Mouse (Mus musculus): ENCODE results near the gene Tuft1.
"Not testable (repeated sequence)": the region's sequence is repeated elsewhere in the genome, so short reads cannot be mapped to it uniquely, and the experiment has no call there.

Tuft1 gene

DNA sequence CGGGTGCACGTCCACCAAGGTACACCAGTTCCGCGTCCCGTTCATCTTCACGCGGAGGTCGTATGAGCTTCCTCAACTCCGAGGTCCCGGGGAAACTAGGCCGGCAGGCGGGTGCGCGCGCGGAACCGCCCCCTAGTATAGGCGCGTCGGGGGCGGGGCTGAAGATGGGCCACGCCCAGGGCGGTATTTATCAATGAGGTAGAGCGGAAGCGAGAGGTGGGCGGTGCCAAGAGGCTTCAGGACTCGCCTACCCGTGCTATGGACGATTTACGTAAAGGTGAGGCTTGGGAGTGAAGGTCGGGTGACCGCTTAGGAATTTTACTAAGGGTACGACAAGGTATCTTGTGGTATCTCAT is at the start of gene Tuft1:
Tuft1 (minus strand) TSS at position 133 of the 356 bp plus-strand sequence.
- peak; percentile 64 for DNase-seq

DNA sequence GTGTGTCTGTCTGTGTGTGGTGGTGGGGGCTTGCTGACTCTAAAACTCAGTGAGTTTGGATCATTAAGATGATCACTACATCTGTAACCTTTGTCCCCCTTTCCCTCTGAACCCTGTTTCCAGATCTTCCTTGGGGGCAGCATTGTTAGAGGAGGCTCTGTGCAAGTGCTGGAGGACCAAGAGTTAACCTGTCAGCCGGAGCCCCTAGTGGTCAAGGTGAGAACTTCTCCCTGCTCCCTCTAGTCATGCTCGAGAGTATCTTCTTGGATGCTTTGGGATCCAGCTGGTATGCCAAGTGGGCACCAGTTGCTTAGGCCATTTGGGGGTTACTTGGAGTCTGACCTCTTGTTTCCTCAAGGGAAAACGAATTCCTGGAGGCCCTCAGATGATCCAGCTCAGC is 44.7 kb upstream of the Tuft1 start:
- not testable (repeated sequence) for DNase-seq

DNA sequence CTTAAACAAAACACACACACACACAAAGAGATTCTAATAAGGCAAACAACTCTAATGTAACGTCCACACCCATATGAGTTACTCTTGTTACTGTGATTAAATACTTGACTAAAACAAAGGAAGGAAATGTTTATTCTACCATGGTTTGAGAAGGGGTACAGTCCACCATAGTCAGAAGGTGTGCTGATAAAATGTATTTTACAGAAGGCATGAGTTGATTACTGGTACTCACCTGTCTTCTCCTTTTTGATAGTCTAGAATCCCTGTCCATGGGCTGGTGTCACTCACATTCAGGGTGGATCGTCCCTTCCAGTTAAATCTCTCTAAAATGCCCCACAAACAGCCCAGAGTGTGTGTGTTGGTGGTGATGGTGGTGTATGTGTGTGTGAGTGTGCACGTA is 44.2 kb upstream of the Tuft1 start:
- no peak for DNase-seq

DNA sequence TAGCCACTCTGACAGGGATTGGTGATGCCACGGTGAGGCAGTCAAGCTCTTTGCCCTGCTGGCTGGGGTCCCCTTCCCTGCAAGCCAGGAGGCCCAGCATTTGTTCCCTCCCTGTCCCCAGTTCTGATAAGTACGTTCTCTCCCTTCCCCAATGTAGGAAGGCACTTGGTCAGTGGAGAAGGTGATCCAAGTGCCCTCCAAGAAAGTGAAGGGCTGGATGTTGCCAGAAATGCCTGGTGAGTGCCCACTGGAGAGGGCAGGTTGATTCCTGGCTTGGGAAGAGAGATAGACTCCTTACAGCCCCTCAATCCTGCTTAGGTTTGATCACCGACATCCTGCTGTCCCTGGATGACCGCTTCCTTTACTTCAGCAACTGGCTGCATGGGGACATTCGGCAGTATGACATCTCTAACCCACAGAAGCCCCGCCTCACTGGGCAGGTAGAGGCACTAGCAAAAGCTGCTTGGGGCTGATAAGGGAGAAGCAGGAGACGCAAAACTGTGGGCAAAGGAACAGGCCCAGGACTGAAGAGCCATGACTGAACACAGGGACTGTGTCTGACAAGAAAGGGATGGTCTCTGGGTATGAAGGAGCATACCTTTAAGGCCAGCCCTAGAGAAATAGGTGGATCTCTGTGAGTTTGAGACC is 43.6 kb upstream of the Tuft1 start:
- DNase-seq: not testable (repeated sequence)

DNA sequence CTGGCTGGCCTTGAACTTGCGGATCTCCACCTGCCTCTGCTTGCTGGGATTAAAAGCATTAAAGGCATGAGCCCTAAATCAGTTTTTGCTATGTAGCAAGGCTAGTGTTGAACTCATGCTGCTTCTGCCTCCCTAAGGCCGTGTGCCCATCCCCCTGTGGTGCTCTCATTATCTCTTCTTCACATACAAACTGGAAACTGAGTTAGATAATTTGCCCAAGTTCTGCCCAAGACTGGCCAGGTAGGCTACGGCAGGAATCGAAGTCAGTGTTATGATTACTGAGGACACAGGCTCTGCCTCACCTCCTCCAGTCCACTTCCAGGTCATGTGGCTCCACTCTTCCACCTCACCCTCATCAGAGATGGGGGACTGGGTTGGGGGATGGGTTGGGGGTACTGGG is 37.6 kb upstream of the Tuft1 start:
- DNase-seq: not testable (repeated sequence)

DNA sequence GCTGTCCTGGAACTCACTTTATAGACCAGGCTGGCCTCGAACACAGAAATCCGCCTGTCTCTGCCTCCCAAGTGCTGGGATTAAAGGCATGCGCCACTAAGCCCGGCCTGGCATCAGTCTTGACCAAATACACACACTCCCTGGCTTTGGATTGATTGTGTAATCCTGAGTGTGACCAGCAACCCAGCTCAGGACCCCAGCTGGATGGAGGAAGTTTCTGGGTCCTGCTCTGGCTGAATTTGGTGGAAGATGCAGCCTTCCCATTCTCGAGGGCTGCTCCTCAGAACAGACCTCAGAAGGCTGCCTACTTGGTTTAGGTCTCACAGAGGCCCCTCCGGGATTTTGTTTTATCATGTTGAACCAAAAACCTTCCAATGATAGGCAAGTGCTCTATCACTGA is 36.9 kb upstream of the Tuft1 start:
- not testable (repeated sequence) for DNase-seq

DNA sequence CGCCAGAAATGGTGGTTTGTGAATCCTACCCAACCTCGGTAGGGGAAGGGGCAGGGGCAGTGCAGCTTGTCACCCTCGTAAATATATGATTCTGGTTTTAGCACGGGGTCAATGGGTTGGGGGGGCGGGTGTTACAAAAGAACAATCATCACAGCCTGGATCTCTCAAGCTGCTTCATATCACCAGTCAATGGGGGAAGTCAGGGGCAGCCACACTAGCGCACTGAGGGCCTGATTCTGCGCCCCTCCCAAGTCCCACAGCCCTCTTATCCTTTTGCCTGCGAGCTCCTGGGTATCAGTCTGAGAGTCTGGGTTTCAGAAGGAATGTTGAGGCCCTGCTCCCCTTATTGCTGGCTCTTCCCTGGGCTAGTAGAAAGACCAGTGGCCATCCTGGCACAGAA is 35.2 kb upstream of the Tuft1 start:
- DNase-seq: not testable (repeated sequence)

DNA sequence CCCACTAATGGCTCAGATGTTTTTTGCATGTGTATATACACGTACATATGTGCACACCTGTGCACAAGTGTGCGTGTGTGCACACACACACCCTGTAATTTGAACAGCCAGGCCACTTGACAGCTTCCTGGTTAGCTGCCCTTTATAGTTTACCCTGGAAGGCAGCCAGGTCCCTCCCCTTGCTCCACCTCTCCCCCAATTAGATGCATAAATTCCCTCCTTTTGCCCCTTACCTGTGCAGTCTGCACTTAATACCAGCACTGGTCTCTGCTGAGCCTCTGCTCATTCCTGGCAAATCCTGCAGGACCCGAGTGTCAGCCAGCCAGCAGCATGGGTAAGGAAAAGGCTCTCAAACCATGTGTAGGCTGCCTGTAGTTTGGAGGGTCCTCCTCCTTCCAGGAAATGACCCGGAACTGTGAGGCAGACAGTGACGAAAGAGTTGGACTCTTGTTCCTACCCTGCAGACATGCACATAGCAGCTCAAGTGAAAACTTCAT is 34.7 kb upstream of the Tuft1 start, which contains the start of gene Selenbp2:
Selenbp2 (plus strand) TSS at position 228 of the 497 bp plus-strand sequence.
- DNase-seq: no peak

DNA sequence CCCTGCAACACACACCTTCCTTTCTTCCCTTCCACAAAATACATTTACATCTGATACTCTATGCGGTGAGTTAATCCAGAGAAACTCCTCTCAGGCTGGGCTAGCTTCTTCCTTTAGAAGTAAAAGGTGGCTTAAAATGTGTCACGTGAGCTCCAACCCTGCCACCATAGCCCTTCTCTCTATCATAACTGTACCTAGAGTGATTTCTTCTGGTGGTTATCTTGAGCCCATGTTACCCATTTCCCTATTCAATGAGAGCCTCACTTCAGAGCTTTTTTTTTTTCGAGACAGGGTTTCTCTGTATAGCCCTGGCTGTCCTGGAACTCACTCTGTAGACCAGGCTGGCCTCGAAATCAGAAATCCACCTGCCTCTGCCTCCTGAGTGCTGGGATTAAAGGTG is 33.0 kb upstream of the Tuft1 start:
- not testable (repeated sequence) for DNase-seq

DNA sequence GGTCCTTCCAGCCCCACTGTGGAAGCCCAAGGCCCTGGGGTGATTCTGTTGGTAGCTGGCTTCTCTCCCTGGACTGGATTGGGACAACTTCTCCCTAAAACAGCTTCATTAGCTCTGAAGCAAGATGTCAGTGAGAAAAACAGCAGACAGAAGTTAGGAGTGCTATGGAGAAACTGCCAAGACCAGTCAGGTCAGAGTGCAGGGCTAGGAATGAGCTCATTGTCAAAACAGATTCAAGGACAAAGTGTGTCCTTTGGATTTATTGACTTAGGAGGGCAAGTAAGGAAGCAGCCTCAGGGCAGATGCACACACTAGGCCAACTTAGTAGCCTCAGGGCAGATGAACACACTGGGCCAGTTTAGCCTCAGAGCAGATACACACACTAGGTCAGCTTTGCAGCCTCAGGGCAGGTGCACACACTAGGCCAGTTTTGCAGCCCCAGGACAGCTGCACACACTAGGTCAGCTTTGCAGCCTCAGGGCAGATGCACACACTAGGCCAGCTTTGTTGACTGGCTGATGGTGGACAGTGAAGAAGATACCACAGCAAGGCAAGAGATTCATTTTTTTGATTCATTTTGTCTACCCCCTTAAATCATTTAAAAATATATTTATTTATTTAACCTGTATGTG is 32.1 kb upstream of the Tuft1 start:
- no peak for DNase-seq

DNA sequence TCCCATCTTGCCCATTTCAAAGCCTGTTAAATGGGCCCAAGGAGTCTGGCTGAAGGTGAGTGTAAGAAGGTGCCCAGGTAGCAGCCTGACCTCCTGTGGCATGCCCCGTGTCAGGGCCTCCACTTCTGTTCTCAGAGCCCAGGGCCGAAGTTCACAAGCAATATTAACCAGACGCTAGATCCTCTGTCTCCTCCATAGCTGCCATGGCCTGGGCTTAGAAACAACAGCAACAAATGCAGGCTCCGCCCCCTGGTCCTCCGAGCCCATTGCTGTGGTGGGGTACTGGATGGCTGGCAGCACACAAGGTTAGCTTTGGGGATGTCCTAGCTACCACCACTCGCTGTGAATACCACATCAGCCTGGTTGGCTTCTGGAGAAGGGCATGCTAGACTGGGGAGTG is 31.5 kb upstream of the Tuft1 start:
- DNase-seq: not testable (repeated sequence)

DNA sequence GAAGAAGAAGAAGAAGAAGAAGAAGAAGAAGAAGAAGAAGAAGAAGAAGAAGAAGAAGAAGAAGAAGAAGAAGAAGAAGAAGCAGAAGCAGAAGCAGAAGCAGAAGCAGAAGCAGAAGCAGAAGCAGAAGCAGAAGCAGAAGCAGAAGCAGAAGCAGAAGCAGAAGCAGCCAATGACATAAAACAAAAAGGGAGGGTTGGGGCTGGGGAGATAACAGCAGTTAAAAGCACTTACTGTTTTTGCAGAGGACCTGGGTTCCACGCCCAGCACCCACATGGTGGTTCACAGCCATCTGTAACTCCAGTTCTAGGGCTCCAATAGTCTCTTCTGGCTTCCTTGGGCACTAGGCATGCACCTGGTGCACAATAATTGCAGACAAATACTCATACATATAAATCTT is 30.5 kb upstream of the Tuft1 start:
- not testable (repeated sequence) for DNase-seq

DNA sequence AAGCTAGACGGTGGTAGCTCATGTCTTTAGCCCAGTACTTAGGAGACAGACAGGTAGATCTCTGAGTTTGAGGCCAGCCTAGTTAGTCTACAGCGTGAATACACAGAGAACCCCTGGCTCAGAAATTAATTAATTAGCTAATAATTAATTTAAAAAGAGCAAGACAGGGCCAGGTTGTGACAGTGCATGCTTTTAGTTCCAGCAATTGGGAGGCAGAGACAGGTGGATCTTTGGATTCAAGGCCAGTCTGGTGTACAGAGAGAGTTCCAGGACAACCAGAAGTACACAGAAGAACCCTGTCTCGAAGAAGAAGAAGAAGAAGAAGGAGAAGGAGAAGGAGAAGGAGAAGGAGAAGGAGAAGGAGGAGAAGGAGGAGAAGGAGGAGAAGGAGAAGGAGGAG is 30.0 kb upstream of the Tuft1 start:
- not testable (repeated sequence) for DNase-seq

DNA sequence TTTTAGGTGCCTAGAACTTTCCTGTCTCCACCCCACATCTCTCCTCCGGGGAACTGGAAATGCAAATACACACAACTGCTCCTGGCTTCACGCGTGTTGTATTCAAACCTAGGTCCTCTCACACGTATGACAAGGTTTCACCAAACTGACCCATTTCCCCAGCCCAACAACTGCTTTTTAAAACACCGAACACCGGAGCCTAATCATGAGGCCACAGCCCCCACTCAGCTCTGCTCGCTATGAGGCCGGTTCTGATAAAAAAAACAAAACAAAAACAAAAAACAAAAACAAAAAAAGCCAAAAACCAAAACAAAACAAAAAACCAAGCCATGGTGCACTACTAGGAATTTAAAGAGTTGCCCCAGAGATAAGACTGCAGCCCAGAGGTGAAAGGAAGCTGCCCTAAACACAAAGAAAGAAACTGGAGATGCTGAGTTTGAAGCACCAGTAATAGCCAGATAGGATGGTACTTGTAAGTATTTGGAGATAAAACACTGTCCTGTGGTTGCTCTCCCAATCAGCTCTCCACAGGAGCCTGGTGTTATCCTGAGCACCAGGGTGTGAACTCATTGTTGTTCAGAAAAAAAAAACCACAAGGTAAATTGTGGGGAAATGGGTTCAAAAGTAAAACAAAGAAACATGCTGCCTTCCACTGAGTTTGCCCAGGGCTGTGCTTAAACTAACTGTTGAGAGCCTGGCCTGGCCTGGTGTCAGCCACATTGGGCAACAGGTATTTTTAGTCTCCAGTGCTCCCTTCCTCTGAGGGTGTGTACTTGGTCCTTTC is 27.5 kb upstream of the Tuft1 start:
- DNase-seq: not testable (repeated sequence)

DNA sequence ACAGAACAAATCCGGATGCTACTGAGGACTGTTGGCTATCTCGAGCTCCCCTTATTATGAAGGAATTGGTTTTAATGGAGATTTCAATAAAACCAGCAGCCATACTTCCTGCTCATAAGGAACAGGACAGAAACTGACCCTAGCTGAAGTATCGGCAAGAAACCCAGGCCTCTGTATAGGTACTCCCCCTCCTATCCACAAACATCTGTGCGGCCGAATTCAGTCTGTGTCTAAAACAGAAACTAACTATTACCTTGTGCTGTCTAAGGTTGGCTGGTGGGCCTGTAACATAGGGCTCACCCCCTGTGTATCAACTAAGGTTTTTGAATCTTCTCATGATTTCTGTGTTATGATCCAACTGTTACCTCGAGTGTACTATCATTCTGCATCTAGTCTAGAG is 25.0 kb upstream of the Tuft1 start:
- no peak for DNase-seq

DNA sequence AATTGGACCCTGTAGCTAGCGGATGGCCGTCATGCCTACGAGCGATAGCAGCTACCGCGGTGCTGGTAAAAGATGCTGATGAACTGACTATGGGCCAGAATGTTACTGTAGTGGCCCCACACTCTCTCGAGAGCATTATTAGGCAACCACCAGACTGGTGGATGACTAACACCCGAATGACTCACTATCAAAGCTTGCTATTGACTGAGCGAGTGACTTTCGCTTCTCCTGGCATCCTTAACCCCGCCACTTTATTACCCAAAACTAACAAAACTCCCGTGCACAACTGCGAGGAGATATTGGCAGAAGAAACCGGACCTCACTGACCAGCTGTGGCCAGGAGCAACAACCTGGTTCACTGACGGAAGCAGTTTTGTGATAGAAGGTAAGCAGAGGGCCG is 22.1 kb upstream of the Tuft1 start:
- DNase-seq: no peak

DNA sequence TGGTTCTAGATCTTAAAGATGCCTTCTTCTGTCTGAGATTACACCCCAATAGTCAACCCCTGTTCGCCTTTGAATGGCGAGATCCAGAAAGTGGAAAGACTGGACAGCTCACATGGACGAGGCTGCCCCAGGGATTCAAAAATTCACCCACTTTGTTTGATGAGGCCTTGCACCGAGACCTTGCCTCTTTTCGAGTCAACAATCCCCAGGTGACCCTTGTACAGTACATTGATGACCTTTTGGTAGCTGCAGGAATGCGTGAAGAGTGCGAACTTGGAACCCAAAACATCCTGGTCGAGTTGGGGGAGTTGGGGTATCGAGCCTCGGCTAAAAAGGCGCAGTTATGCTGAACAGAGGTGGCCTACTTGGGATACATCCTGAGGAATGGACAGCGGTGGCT is 21.4 kb upstream of the Tuft1 start:
- not testable (repeated sequence) for DNase-seq

DNA sequence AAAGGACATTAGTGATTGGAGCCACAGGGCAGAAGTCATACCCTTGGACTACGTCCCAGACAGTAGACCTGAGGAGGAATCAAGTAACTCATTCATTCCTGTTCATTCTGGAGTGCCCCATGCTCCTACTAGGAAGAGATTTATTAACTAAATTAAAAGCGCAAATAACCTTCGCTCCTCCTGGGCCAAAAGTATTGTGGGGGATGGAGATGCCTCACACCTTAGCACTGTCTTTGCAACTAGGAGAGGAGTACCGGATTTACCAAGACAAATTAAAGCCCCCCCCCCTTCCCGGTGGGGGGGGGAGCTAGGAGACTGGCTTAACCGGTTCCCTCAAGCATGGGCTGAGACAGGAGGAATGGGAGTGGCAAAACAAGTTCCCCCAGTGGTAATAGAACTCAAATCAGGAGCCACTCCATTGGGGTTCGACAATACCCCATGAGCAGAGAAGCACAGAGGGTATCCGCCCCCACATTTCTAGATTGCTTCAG is 20.7 kb upstream of the Tuft1 start:
- DNase-seq: no peak

DNA sequence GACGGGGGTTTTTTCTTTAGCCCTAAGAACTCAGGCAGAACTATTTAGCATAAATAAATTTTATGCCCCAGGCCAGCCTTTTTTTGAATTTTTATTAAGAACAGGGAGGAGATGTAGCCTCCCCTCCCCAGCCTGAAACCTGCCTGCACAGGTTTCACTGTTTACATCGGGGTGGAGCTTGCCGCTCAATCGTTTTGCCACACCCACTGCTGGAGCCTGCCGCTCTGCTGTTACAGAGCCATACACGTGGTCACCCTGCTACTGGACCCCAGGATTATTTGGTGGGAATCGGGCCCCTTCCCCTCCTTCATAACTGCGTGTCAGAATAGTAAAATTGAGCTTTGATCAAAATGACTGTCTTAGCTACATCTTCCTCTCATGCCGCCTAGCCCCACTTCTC is 16.4 kb upstream of the Tuft1 start:
- DNase-seq: not testable (repeated sequence)

DNA sequence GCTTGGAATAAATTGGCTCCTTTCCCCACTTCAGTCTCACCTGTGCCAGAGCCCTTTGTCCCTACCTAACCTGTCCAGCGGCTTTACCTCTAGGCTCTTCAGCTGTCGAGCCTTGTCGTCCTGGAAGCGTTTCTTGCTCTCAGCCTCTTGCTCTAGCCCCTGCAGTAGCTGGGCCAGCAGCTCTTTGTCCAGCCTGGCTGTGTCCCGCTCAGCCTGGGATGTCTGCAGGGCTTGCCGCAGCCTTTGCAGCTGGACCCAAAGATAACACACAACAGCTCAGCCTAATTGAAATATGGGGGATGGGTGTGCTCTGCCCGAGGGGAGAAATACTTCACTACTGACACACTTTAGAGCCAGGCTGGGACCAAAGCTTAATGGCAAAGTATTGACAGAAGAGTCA is 7.2 kb upstream of the Tuft1 start:
- DNase-seq: not testable (repeated sequence)

DNA sequence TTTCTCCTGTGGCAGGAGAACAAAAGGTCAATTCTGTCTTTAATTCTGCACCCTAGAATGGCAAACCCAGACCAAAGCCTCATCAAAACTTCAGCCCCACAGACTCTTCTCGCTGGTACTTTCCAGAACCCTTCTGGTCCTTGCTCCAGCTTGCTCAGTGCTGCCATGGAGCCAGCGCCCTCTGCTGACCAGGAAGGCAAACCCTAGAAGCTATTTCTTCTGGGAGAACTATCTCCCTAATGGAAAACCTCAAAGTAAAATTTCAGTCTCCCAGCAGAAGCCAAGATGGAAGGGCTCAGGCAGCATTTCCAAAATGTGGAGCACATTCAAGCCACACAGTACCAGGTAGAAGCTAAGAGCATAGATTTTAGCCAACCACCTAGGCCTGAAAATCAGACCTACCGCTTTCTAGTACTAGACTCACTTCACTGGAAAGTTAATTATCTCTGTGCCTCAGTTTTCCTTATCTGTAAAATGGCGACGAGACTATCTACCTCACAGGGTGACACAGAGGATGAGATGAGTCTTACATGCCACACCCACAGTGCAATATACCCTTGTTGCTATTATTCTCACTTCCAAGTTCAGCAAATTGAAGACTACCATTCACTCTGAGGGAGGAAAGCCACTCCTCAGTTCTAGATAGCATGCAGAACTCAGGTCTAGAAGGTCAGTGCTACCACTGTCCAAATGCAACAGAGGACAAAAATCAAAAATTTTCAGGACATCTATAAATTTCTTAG is 6.6 kb upstream of the Tuft1 start:
- DNase-seq: not testable (repeated sequence)

DNA sequence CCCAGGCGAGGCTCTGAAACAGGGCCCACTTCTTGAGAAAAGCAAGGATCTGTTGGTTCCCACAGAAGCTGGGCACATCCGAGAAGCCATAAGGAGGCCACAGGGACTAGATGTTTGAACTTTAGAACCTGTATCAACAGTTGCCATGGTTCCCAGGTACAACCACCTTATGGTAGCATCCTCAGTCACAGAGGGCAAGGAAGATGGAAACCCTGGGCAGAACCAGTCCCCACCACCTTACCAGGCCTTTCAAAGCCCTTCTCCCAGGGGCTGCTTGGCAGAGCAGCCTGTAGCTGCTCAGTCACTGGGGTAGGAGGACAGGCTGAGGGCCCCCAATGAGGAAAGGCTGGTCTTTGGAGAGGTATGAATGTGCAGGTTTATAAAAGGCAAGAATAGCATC is 2.2 kb upstream of the Tuft1 start:
- DNase-seq: not testable (repeated sequence)

All from cerebellum, adult 11-12 months (tissue).